Mouse (Mus musculus): Measurements from ENCODE around the gene Rps19bp1. TPM values are rescaled to one million over a fixed set of nuclear protein-coding genes. Genes with fewer than 3 reads are reported as not detected.

Rps19bp1 gene
- polyA plus RNA-seq, 1 experiment, result 28.1 TPM

DNA sequence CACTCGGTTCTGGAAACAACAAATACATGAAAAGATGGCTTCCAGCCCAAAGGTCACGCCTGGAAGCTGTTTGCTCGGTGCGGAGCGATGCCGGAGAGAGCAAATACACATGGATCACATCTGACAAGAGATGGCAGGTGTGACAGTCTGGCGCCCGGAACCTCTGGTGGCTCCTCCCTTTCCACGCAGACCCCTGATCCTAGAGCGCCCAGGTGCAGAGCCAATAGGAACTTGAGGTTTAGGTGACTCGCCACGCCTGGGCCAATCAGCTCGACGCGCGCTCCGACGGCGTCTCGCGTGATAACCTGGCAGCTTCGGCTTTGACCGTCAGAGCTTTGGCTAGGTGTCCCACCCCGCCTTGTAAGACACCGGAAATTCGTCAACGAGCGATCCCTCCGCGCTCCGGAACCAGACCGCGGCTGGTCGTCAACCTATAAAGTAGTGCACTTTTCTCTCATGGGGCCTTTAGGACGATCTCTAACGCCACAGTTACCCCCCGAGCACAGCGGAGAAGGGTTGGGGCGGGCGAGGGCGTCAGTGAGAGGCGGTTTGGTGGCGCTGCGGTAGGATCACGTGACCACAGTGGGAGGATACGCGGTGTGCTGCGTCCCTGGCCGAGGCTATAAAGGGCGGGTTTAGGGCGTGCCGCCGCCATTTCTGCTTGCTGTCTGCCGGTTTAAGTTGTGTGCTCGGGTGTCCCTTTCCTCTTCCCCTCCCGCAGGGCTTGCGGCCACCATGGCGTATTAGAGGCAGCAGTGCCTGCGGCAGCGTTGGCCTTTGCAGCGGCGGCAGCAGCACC, 9.1 kb downstream of the Rps19bp1 start, which contains the start of gene Atf4:
Atf4 (plus strand) TSS at position 338 of the 799 bp plus-strand sequence.
- H3K4me1 ChIP-seq (ENCODE audit: control insufficient read depth, insufficient read depth, low read length), result no peaks in the 10 kb centered on the region
- H3K36me3 ChIP-seq (ENCODE audit: control insufficient read depth, insufficient read depth, low read length, poor library complexity, severe bottlenecking), result peaks cover 32% of the 10 kb centered on the region

GRCm38 (mm10) chr15:80254207-80254606, 9.9 kb downstream of the Rps19bp1 start:
- Histone ChIP-seq H3K4me1 (ENCODE audit: control insufficient read depth, insufficient read depth, low read length) (no peaks in the 10 kb centered on the region), H3K27me3 (ENCODE audit: control insufficient read depth, insufficient read depth, low read length, poor library complexity, severe bottlenecking) (no peaks in the 10 kb centered on the region), H3K9ac (ENCODE audit: low read depth, poor library complexity, severe bottlenecking) (peak overlapping the region; percentile 60), H3K27ac (ENCODE audit: insufficient read depth, low read length) (peak overlapping the region; percentile 68), H3K4me3 (ENCODE audit: low read depth, low read length) (peak overlapping the region; percentile 93), H3K9me3 (replicated peaks; ENCODE audit: control insufficient read depth, insufficient read depth, low read length, poor library complexity, severe bottlenecking) (no peaks in the 10 kb centered on the region), H3K36me3 (ENCODE audit: control insufficient read depth, insufficient read depth, low read length, poor library complexity, severe bottlenecking) (peaks cover 39% of the 10 kb centered on the region)
- TF ChIP-seq POLR2A (IDR thresholded peaks at IDR 0.05; ENCODE audit: insufficient read depth, low read length), result no peak
- no peak for TF ChIP-seq CTCF (IDR thresholded peaks at IDR 0.05; ENCODE audit: low read depth, low read length)
- no peak for TF ChIP-seq EP300 (IDR thresholded peaks at IDR 0.05; ENCODE audit: insufficient read depth, low read depth, low read length)

More for the DNA sequence above, 9.1 kb downstream of the Rps19bp1 start, which contains the start of gene Atf4:
- peak; percentile 100 for TF ChIP-seq POLR2A (IDR thresholded peaks at IDR 0.05; ENCODE audit: insufficient read depth, low read length)
- peak; percentile 68 for TF ChIP-seq EP300 (IDR thresholded peaks at IDR 0.05; ENCODE audit: insufficient read depth, low read depth, low read length)
- no peak for TF ChIP-seq CTCF (IDR thresholded peaks at IDR 0.05; ENCODE audit: low read depth, low read length)
- Histone ChIP-seq H3K27ac (ENCODE audit: insufficient read depth, low read length) (peak within 1 kb of the TSS; percentile 91), H3K9me3 (replicated peaks; ENCODE audit: control insufficient read depth, insufficient read depth, low read length, poor library complexity, severe bottlenecking) (no peaks in the 10 kb centered on the region), H3K27me3 (ENCODE audit: control insufficient read depth, insufficient read depth, low read length, poor library complexity, severe bottlenecking) (no peaks in the 10 kb centered on the region), H3K4me3 (ENCODE audit: low read depth, low read length) (peak within 1 kb of the TSS; percentile 94), H3K9ac (ENCODE audit: low read depth, poor library complexity, severe bottlenecking) (peak within 1 kb of the TSS; percentile 93)

- no peak overlapping the region for H3K27ac ChIP-seq (ENCODE audit: insufficient read depth, low read length)
- H3K9ac ChIP-seq (ENCODE audit: low read depth, poor library complexity, severe bottlenecking), result no peak overlapping the region
- H3K36me3 ChIP-seq (ENCODE audit: control insufficient read depth, insufficient read depth, low read length, poor library complexity, severe bottlenecking), result peaks cover 45% of the 10 kb centered on the region
- H3K27me3 ChIP-seq (ENCODE audit: control insufficient read depth, insufficient read depth, low read length, poor library complexity, severe bottlenecking), result no peaks in the 10 kb centered on the region
- no peaks in the 10 kb centered on the region for H3K4me1 ChIP-seq (ENCODE audit: control insufficient read depth, insufficient read depth, low read length)
- TF ChIP-seq EP300 (IDR thresholded peaks at IDR 0.05; ENCODE audit: insufficient read depth, low read depth, low read length), result no peak
- no peak for TF ChIP-seq CTCF (IDR thresholded peaks at IDR 0.05; ENCODE audit: low read depth, low read length)
- TF ChIP-seq POLR2A (IDR thresholded peaks at IDR 0.05; ENCODE audit: insufficient read depth, low read length), result no peak
- H3K4me3 ChIP-seq (ENCODE audit: low read depth, low read length), result no peak overlapping the region
- H3K9me3 ChIP-seq (replicated peaks; ENCODE audit: control insufficient read depth, insufficient read depth, low read length, poor library complexity, severe bottlenecking), result no peaks in the 10 kb centered on the region
These were observed 10.6 kb downstream of the Rps19bp1 start for GRCm38 (mm10) chr15:80253530-80253929.

- TF ChIP-seq POLR2A (IDR thresholded peaks at IDR 0.05; ENCODE audit: insufficient read depth, low read length) (no peak), EP300 (IDR thresholded peaks at IDR 0.05; ENCODE audit: insufficient read depth, low read depth, low read length) (no peak), CTCF (IDR thresholded peaks at IDR 0.05; ENCODE audit: low read depth, low read length) (no peak)
These were observed 13.5 kb downstream of the Rps19bp1 start for GRCm38 (mm10) chr15:80250586-80250985.

GRCm38 (mm10) chr15:80249672-80250071, 14.4 kb downstream of the Rps19bp1 start:
- no peak for TF ChIP-seq POLR2A (IDR thresholded peaks at IDR 0.05; ENCODE audit: insufficient read depth, low read length)
- no peak for TF ChIP-seq CTCF (IDR thresholded peaks at IDR 0.05; ENCODE audit: low read depth, low read length)
- no peak for TF ChIP-seq EP300 (IDR thresholded peaks at IDR 0.05; ENCODE audit: insufficient read depth, low read depth, low read length)
- no peak overlapping the region for H3K27ac ChIP-seq (ENCODE audit: insufficient read depth, low read length)
- no peaks in the 10 kb centered on the region for H3K9me3 ChIP-seq (replicated peaks; ENCODE audit: control insufficient read depth, insufficient read depth, low read length, poor library complexity, severe bottlenecking)
- H3K4me1 ChIP-seq (ENCODE audit: control insufficient read depth, insufficient read depth, low read length), result no peaks in the 10 kb centered on the region
- H3K36me3 ChIP-seq (ENCODE audit: control insufficient read depth, insufficient read depth, low read length, poor library complexity, severe bottlenecking), result peaks cover 47% of the 10 kb centered on the region
- no peaks in the 10 kb centered on the region for H3K27me3 ChIP-seq (ENCODE audit: control insufficient read depth, insufficient read depth, low read length, poor library complexity, severe bottlenecking)
- no peak overlapping the region for H3K4me3 ChIP-seq (ENCODE audit: low read depth, low read length)
- no peak overlapping the region for H3K9ac ChIP-seq (ENCODE audit: low read depth, poor library complexity, severe bottlenecking)

More at GRCm38 (mm10) chr15:80250586-80250985, 13.5 kb downstream of the Rps19bp1 start:
- Histone ChIP-seq H3K9me3 (replicated peaks; ENCODE audit: control insufficient read depth, insufficient read depth, low read length, poor library complexity, severe bottlenecking) (no peaks in the 10 kb centered on the region), H3K4me1 (ENCODE audit: control insufficient read depth, insufficient read depth, low read length) (no peaks in the 10 kb centered on the region), H3K27ac (ENCODE audit: insufficient read depth, low read length) (no peak overlapping the region), H3K27me3 (ENCODE audit: control insufficient read depth, insufficient read depth, low read length, poor library complexity, severe bottlenecking) (no peaks in the 10 kb centered on the region), H3K36me3 (ENCODE audit: control insufficient read depth, insufficient read depth, low read length, poor library complexity, severe bottlenecking) (peaks cover 46% of the 10 kb centered on the region), H3K4me3 (ENCODE audit: low read depth, low read length) (no peak overlapping the region), H3K9ac (ENCODE audit: low read depth, poor library complexity, severe bottlenecking) (no peak overlapping the region)

GRCm38 (mm10) chr15:80248596-80248995, 15.5 kb downstream of the Rps19bp1 start:
- no peaks in the 10 kb centered on the region for H3K27me3 ChIP-seq (ENCODE audit: control insufficient read depth, insufficient read depth, low read length, poor library complexity, severe bottlenecking)
- peaks cover 58% of the 10 kb centered on the region for H3K36me3 ChIP-seq (ENCODE audit: control insufficient read depth, insufficient read depth, low read length, poor library complexity, severe bottlenecking)
- no peak overlapping the region for H3K27ac ChIP-seq (ENCODE audit: insufficient read depth, low read length)
- H3K9ac ChIP-seq (ENCODE audit: low read depth, poor library complexity, severe bottlenecking), result no peak overlapping the region
- H3K9me3 ChIP-seq (replicated peaks; ENCODE audit: control insufficient read depth, insufficient read depth, low read length, poor library complexity, severe bottlenecking), result no peaks in the 10 kb centered on the region
- no peak overlapping the region for H3K4me3 ChIP-seq (ENCODE audit: low read depth, low read length)
- TF ChIP-seq CTCF (IDR thresholded peaks at IDR 0.05; ENCODE audit: low read depth, low read length) (no peak), EP300 (IDR thresholded peaks at IDR 0.05; ENCODE audit: insufficient read depth, low read depth, low read length) (no peak), POLR2A (IDR thresholded peaks at IDR 0.05; ENCODE audit: insufficient read depth, low read length) (no peak)
- no peaks in the 10 kb centered on the region for H3K4me1 ChIP-seq (ENCODE audit: control insufficient read depth, insufficient read depth, low read length)

Measured in ES-Bruce4 (cell line).